Mouse (Mus musculus) embryonic fibroblast, embryonic 13.5 days (primary cell): ENCODE measurements around the gene Bean1.

Experiments used
- CTCF ChIP-seq: IDR thresholded peaks from 2 replicates; pipeline ENCODE4 v1.5.1; 2011; ENCODE audit warnings: mild to moderate bottlenecking, control low read depth, low read length, moderate library complexity, borderline replicate concordance; ENCODE audit not compliant: insufficient read depth
- POLR2A ChIP-seq: IDR thresholded peaks from 2 replicates; pipeline ENCODE4 v1.6.1; 2011; ENCODE audit warnings: low read depth, mild to moderate bottlenecking, control low read depth, low read length, moderate library complexity

GRCm38 (mm10) chr8:104143379-104143778 lies 26.9 kb upstream of the Bean1 start:
- TF ChIP-seq CTCF (no peak), POLR2A (no peak)
